Mouse (Mus musculus) liver, postnatal 0 days (tissue): Measurements from ENCODE around the gene Pspc1. TPM values are rescaled to one million over a fixed set of nuclear protein-coding genes. Genes with fewer than 3 reads are reported as not detected.

Source experiments
- ATAC-seq: fragments of 200-750 bp; cut with Nextera tagmentation; 2 replicates; pipeline ENCODE4 v1.8.0; 2017; ENCODE audit warnings: mild to moderate bottlenecking, moderate library complexity
- DNase-seq: peaks from one replicate; pipeline ENCODE4 v3.0.0-alpha.2; 2016
- H3K27ac ChIP-seq: fragments of 300-500 bp; sonication (generic); 2 replicates; pipeline ENCODE4 v1.5.1; 2014; ENCODE audit warnings: antibody characterized with exemption, moderate library complexity, mild to moderate bottlenecking, low read depth
- H3K27me3 ChIP-seq: fragments of 300-500 bp; sonication (generic); 2 replicates; pipeline ENCODE4 v1.6.1; 2014; ENCODE audit warnings: low read length, control low read depth, mixed read lengths; ENCODE audit not compliant: insufficient read depth
- H3K36me3 ChIP-seq: fragments of 300-500 bp; sonication (generic); replicated peaks from 2 replicates; pipeline ENCODE4 v1.6.1; 2014; ENCODE audit warnings: mild to moderate bottlenecking, control low read depth, low read length, moderate library complexity, mixed read lengths; ENCODE audit not compliant: insufficient read depth
- H3K4me1 ChIP-seq: fragments of 300-500 bp; sonication (generic); 2 replicates; pipeline ENCODE4 v1.6.1; 2014; ENCODE audit warnings: antibody characterized with exemption, mild to moderate bottlenecking, control low read depth; ENCODE audit not compliant: insufficient read depth
- H3K4me2 ChIP-seq: fragments of 300-500 bp; sonication (generic); 2 replicates; pipeline ENCODE4 v1.6.1; 2014; ENCODE audit warnings: low read depth, mild to moderate bottlenecking, low read length, moderate library complexity, mixed read lengths
- H3K4me3 ChIP-seq: fragments of 300-500 bp; sonication (generic); 2 replicates; pipeline ENCODE4 v1.5.1; 2014; ENCODE audit warnings: low read depth, low read length
- H3K9ac ChIP-seq: fragments of 300-500 bp; sonication (generic); replicated peaks from 2 replicates; pipeline ENCODE4 v1.6.1; 2014; ENCODE audit warnings: mild to moderate bottlenecking, moderate library complexity
- H3K9me3 ChIP-seq: fragments of 300-500 bp; sonication (generic); 2 replicates; pipeline ENCODE4 v1.6.1; 2016; ENCODE audit warnings: mild to moderate bottlenecking, control low read depth, low read length, mixed read lengths
- CTCF ChIP-seq: sonication (generic); IDR thresholded peaks from 2 replicates; pipeline ENCODE4 v1.5.1; 2016; ENCODE audit warnings: antibody characterized with exemption, low read depth
- EP300 ChIP-seq: IDR thresholded peaks from 2 replicates; pipeline ENCODE4 v1.6.1; 2016; ENCODE audit warnings: antibody characterized with exemption, low read depth, mild to moderate bottlenecking
- WGBS: fragments of 180-500 bp; shearing (Covaris S2); extraction: QIAGEN DNeasy Blood & Tissue Kit; methylation state at CpG from one replicate; pipeline ENCODE4 v1.1.7; 2014; ENCODE audit not compliant: insufficient replicate concordance; 5-methylcytosine and 5-hydroxymethylcytosine counted together
- polyA plus RNA-seq: library from polyadenylated mRNA; unstranded; fragments of >200 nt; fragmentation: Nextera tagmentation; extraction: Ambion mirVana; gene quantifications from 2 replicates; pipeline ENCODE4 v1.2.1, GENCODE M21; 2015

The Pspc1 gene
- 6.4 and 7.8 TPM in 2 replicates for polyA plus RNA-seq

DNA sequence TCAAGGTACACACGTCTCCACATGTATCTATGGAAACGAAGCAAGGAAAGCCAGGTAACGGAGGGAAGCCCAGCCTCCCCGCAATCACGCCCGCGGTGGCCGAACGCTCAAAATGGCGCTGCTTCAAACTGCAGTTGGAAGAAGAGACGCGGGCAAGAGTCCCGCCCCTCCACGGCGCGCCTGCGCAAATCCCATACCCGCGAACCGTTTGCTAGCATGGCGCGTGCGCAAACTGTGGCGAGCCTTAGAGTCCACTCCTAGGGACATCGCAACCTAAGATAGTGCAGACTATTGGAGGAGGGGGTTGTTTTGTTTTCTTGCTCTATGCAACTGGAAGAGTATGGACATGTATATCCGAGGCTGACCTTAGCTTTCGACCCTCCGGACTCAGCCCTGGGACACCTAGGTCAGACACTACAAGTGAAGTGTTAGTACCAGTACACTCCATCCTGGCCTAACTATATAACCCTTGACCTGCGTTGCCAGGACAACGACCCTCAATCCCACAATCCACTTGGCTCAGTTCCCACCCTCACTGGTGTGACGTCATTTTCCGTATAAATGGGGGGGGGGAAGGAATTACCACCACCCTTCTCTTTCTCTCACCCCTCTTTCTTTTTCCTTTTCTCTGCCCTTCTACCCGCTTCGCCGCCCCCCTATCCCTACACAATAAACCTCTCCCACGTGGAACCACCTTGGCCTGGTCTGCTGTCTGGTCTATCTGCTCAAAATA lies at the start of gene Pspc1:
Pspc1 (minus strand) TSS at position 117 of the 733 bp plus-strand sequence.
- Histone ChIP-seq H3K4me3 (peak within 1 kb of the TSS; percentile 72), H3K9ac (peak within 1 kb of the TSS; percentile 87), H3K9me3 (no peaks in the 10 kb centered on the region), H3K27me3 (no peaks in the 10 kb centered on the region), H3K4me2 (peak within 1 kb of the TSS; percentile 94), H3K27ac (peak within 1 kb of the TSS; percentile 88), H3K36me3 (0 out of 2 replicates have a peak, but pooled peaks cover 3% of the 10 kb centered on the region), H3K4me1 (peaks cover 26% of the 10 kb centered on the region)
- WGBS: 0% methylated on average over 36 of the region's 36 CpGs
- ATAC-seq: peak; percentile 97
- TF ChIP-seq EP300 (0 out of 2 replicates have a peak, but pooled peaks have one; percentile 7), CTCF (no peak)
- peak; percentile 99 for DNase-seq

DNA sequence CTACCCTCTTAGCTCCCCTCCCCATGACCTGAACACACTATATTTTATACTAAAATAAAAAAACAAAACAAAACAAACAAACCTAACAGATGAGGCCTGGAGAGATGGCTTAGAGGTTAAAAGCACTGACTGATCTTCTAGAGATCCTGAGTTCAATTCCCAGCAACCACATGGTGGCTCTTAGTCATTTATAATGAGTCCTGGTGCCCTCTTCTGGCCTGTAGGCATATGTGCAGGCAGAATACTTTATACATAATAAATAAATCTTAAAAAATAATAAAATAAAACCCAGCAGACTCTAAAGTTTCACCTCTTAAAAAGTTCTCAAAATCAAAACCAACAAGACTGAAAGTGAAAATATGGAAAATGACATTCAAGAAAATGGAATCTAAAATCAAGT lies 46.4 kb upstream of the Pspc1 start:
- no peak overlapping the region for H3K9ac ChIP-seq
- H3K4me3 ChIP-seq: no peak overlapping the region
- TF ChIP-seq CTCF: peak; percentile 51
- no peak for TF ChIP-seq EP300
- no peaks in the 10 kb centered on the region for H3K36me3 ChIP-seq
- H3K9me3 ChIP-seq: peaks cover 3% of the 10 kb centered on the region; the same call in 1 of the 2 replicates
- no peaks in the 10 kb centered on the region for H3K4me1 ChIP-seq
- no peaks in the 10 kb centered on the region for H3K27me3 ChIP-seq
- H3K27ac ChIP-seq: no peak overlapping the region
- H3K4me2 ChIP-seq: no peak overlapping the region
- ATAC-seq (no peak), DNase-seq (no peak)

DNA sequence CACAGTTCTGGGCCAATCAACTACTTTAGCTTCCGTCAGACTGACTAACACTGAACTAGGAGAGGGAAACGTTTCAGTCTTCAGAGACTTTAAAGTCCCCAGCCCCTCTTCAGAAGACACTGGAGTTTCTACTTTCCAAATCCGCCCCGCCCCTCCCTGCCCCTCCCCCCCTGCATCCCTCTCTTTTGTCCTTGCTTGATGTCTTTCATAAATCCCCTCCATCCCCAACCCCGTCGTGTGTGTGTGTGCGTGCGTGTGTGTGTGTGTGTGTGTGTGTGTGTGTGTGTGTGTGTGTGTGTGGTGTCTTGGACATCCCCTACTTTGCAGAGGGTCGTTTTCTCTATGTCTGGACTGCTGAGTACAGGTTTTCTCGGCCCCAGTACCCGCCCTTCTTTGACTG lies 39.5 kb upstream of the Pspc1 start:
- ATAC-seq: no peak
- H3K4me2 ChIP-seq: no peak overlapping the region
- 22% methylated on average over 10 of the region's 11 CpGs for WGBS

DNA sequence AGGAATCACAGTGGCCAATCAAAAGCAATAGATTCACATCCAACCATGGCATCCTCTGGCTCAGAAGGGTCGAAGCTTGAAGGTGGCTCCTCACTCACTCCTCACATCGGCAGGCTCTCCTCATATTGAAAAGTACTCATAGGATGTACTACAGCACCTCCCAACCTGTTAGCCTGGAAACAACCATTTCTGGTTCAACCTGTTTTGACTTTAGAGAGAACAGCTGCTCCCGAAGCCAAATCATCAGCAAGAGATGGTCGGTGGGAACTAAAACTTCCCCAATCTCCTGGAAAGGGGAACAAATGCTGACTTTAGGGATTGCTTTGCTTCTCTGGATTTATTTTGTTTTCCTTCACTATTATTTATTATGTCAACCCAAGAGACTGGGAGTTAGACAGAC lies 39.0 kb upstream of the Pspc1 start:
- H3K4me2 ChIP-seq: no peak overlapping the region
- H3K36me3 ChIP-seq: no peaks in the 10 kb centered on the region
- ATAC-seq (no peak), DNase-seq (no peak)
- TF ChIP-seq EP300 (no peak), CTCF (no peak)
- peaks cover 3% of the 10 kb centered on the region; the same call in 1 of the 2 replicates for H3K9me3 ChIP-seq
- no peak overlapping the region for H3K4me3 ChIP-seq
- WGBS: 59% methylated on average over 4 of the region's 4 CpGs
- no peak overlapping the region for H3K9ac ChIP-seq
- H3K27ac ChIP-seq: no peak overlapping the region
- peaks cover 8% of the 10 kb centered on the region for H3K4me1 ChIP-seq
- no peaks in the 10 kb centered on the region for H3K27me3 ChIP-seq

More for the DNA sequence above, 39.5 kb upstream of the Pspc1 start:
- H3K9me3 ChIP-seq: peaks cover 3% of the 10 kb centered on the region; the same call in 1 of the 2 replicates
- H3K9ac ChIP-seq: no peak overlapping the region
- H3K27ac ChIP-seq: no peak overlapping the region
- no peak for DNase-seq
- no peak overlapping the region for H3K4me3 ChIP-seq
- no peak for TF ChIP-seq EP300
- no peak for TF ChIP-seq CTCF
- no peaks in the 10 kb centered on the region for H3K27me3 ChIP-seq
- H3K4me1 ChIP-seq: peaks cover 6% of the 10 kb centered on the region
- no peaks in the 10 kb centered on the region for H3K36me3 ChIP-seq

DNA sequence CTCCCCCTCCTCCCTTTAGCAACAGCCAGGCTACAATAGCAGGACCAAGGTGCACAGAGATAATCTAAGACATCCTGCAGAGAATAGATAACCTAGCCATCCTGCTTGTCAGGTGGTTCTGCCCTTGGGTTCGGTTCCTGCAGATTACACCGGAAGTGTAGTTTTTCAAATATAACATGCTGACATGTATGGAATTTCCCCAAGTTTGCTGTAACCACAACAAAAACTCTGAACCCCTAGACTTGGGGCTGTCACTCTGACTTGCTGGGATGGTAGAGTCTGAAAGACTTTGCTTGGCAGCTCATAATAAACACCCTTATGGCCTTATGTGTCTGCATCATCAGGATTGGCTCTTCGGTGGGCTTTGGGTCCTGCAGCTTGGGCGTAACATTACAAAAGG lies 38.4 kb upstream of the Pspc1 start:
- DNase-seq (no peak), ATAC-seq (no peak)
- TF ChIP-seq EP300 (no peak), CTCF (no peak)
- Histone ChIP-seq H3K4me3 (no peak overlapping the region), H3K27me3 (no peaks in the 10 kb centered on the region), H3K9ac (no peak overlapping the region), H3K36me3 (no peaks in the 10 kb centered on the region), H3K4me2 (no peak overlapping the region), H3K27ac (no peak overlapping the region), H3K4me1 (peaks cover 8% of the 10 kb centered on the region), H3K9me3 (peaks cover 3% of the 10 kb centered on the region; the same call in 1 of the 2 replicates)
- WGBS: 72% methylated on average over 4 of the region's 4 CpGs

DNA sequence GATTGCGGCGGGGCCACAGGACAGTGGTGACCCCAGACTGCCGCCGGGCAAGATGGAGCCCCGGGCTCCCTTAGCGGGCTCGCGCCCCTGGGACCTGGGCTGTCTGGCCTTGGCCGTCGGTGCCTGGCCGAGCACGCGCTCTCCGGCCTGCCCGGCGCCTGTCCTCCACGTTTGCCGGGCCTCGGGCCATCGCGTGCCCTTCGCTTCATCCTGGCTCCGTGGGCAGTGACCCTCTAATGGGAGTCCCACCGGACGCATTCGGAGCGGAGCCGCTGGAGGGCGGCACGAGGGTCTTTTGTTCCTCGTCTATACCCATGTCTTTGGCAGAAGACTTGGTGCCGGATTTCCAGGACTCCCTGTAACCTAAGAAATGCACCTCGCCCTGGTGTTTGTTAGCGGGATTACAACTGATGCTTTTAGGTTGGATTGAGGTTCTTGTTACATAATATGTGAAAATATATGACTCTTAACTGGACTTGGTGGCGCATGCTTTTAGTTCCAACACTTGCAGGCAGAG lies 34.5 kb upstream of the Pspc1 start:
- DNase-seq: peak; percentile 80
- no peaks in the 10 kb centered on the region for H3K27me3 ChIP-seq
- H3K36me3 ChIP-seq: peaks cover 4% of the 10 kb centered on the region; the same call in 1 of the 2 replicates
- peaks cover 17% of the 10 kb centered on the region for H3K4me1 ChIP-seq
- H3K4me3 ChIP-seq: peak overlapping the region; percentile 64
- peak overlapping the region; percentile 97 for H3K27ac ChIP-seq
- ATAC-seq: peak; percentile 20
- H3K9ac ChIP-seq: peak overlapping the region; percentile 87
- peak overlapping the region; percentile 90 for H3K4me2 ChIP-seq
- TF ChIP-seq CTCF (peak; percentile 69), EP300 (no peak)
- under 1% methylated on average over 33 of the region's 35 CpGs for WGBS
- H3K9me3 ChIP-seq: no peaks in the 10 kb centered on the region
